Mouse (Mus musculus) C3H10T1/2 (cell line): ENCODE measurements around the gene Tigd4. TPM values are rescaled to one million over a fixed set of nuclear protein-coding genes. Genes with fewer than 3 reads are reported as not detected.

ENCODE experiments used
- polyA plus RNA-seq, 2 experiments: library from polyadenylated mRNA; unstranded; fragments of >200 nt; fragmentation: generic; extraction: Trizol; gene quantifications; one replicate each; pipeline ENCODE4 v1.2.1; 2012; ENCODE audit warnings: missing spikeins in 2 of 2

The Tigd4 gene
- polyA plus RNA-seq, result not detected

GRCm38 (mm10) chr3:84593274-84593673, at the start of gene Tigd4:
Gene Tigd4, plus strand, starts transcription at chr3:84593574.

GRCm38 (mm10) chr3:84582023-84582912, 11.1 kb upstream of the Tigd4 start, which contains the start of gene Arfip1:
Gene Arfip1, minus strand, starts transcription at chr3:84582625.

Other genes starting within 250 kb of the Tigd4 start
- gene Fhdc1, start 113.1 kb upstream of the Tigd4 start, polyA plus RNA-seq, result 1 to 10 TPM; 1.7 to 2.1 TPM
- gene Arfip1, start 10.9 kb upstream of the Tigd4 start, polyA plus RNA-seq, result 10 to 100 TPM in 1 of 2 experiments, 1 to 10 TPM in 1; 1.2 to 12.8 TPM
- gene Tmem154, start 72.6 kb downstream of the Tigd4 start, polyA plus RNA-seq, result under 1 TPM; 0.01 to 0.06 TPM
- gene Fbxw7, start 221.7 kb downstream of the Tigd4 start, polyA plus RNA-seq, result 1 to 10 TPM in 1 of 2 experiments, under 1 TPM in 1; 0.41 to 2.6 TPM